Mouse (Mus musculus) neural tube, embryonic 12.5 days (tissue): ENCODE measurements around the gene She. TPM values are rescaled to one million over a fixed set of nuclear protein-coding genes. Genes with fewer than 3 reads are reported as not detected.
"Not testable (repeated sequence)": the region's sequence is repeated elsewhere in the genome, so short reads cannot be mapped to it uniquely, and the experiment has no call there.

ENCODE experiments used
- ATAC-seq: fragments of 200-750 bp; cut with Nextera tagmentation; 2 replicates; pipeline ENCODE4 v1.8.0; 2017; ENCODE audit warnings: low read depth, mild to moderate bottlenecking, moderate TSS enrichment, moderate library complexity; ENCODE audit not compliant: low FRiP score
- H3K27ac ChIP-seq: fragments of 300-500 bp; sonication (generic); 2 replicates; pipeline ENCODE4 v1.5.1; 2016
- H3K27me3 ChIP-seq: fragments of 300-500 bp; sonication (generic); replicated peaks from 2 replicates; pipeline ENCODE4 v1.6.1; 2016; ENCODE audit warnings: mild to moderate bottlenecking
- H3K36me3 ChIP-seq: fragments of 300-500 bp; sonication (generic); 2 replicates; pipeline ENCODE4 v1.6.1; 2016; ENCODE audit warnings: mild to moderate bottlenecking
- H3K4me1 ChIP-seq: fragments of 300-500 bp; sonication (generic); 2 replicates; pipeline ENCODE4 v1.6.1; 2016
- H3K4me2 ChIP-seq: fragments of 300-500 bp; sonication (generic); replicated peaks from 2 replicates; pipeline ENCODE4 v1.6.1; 2016; ENCODE audit warnings: mild to moderate bottlenecking
- H3K4me3 ChIP-seq: fragments of 300-500 bp; sonication (generic); 2 replicates; pipeline ENCODE4 v1.5.1; 2016
- H3K9ac ChIP-seq: fragments of 300-500 bp; sonication (generic); 2 replicates; pipeline ENCODE4 v1.6.1; 2016; ENCODE audit warnings: mild to moderate bottlenecking
- H3K9me3 ChIP-seq: fragments of 300-500 bp; sonication (generic); 2 replicates; pipeline ENCODE4 v1.6.1; 2016; ENCODE audit warnings: mild to moderate bottlenecking
- WGBS: fragments of 180-500 bp; shearing (Covaris S2); methylation state at CpG from one replicate; pipeline ENCODE4 v1.1.7; 2016; 5-methylcytosine and 5-hydroxymethylcytosine counted together
- polyA plus RNA-seq: library from polyadenylated mRNA; unstranded; fragments of >200 nt; fragmentation: Nextera tagmentation; extraction: Ambion mirVana; gene quantifications from 2 replicates; pipeline ENCODE4 v1.2.1, GENCODE M21; 2016

Gene She
- 3.3 and 4.2 TPM in 2 replicates for polyA plus RNA-seq

GRCm38 (mm10) chr3:89830815-89831591, at the start of gene She:
TSS of gene She (plus strand) at chr3:89831370.
- 4% methylated on average over 89 of the region's 96 CpGs for WGBS
- H3K4me3 ChIP-seq, result peak within 1 kb of the TSS; percentile 39
- peak within 1 kb of the TSS; percentile 62 for H3K4me2 ChIP-seq
- H3K27me3 ChIP-seq, result peaks cover 63% of the 10 kb centered on the region
- H3K27ac ChIP-seq, result no peak within 1 kb of the TSS
- peaks cover 10% of the 10 kb centered on the region for H3K4me1 ChIP-seq
- no peaks in the 10 kb centered on the region for H3K9me3 ChIP-seq
- ATAC-seq, result no peak
- H3K9ac ChIP-seq, result peak within 1 kb of the TSS; percentile 53
- no peaks in the 10 kb centered on the region for H3K36me3 ChIP-seq

GRCm38 (mm10) chr3:89781640-89782039, 49.5 kb upstream of the She start:
- Histone ChIP-seq H3K27me3 (no peaks in the 10 kb centered on the region), H3K36me3 (peaks cover 69% of the 10 kb centered on the region), H3K9me3 (no peaks in the 10 kb centered on the region), H3K4me2 (no peak overlapping the region), H3K27ac (no peak overlapping the region), H3K4me1 (no peaks in the 10 kb centered on the region), H3K4me3 (no peak overlapping the region), H3K9ac (no peak overlapping the region)
- ATAC-seq, result no peak
- WGBS, result 92% methylated on average over 5 of the region's 5 CpGs

DNA sequence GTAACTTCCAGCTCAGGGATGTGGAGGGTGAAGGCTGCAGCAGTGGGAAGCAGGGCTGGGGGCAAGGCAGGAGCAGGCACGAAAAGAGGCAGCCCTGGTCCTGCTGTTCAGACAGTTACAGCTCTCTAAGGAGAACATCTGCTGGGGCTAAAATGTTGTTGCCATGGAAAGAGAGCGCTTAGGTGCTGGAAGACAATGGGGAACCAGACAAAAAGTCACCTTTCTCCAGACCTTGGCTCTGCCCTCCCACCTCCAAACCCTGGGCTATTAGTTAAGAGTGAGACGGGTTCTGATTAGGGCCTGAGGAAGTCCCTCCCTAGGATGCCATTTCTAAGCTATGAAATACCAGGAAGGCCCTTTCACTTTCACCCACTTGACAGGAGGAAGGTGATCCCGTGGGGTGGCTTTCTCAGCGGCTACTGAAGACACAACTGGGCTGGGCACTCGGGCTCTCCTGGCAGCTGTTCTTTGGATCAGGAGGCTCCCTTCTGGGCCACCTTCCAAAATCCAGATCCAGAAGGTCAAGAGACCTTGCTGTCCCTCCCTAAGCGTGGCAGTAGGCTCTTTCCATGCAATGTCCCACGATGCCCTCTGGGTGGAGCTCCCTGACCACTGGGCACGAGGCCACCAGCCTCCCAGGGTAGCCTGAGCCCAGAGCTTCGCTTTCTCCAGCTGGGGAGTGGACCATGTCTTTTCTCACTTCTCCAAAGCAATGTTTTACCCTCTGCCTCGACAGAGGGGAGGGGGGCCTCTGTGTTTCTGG, 46.0 kb upstream of the She start:
- no peak overlapping the region for H3K4me3 ChIP-seq
- H3K36me3 ChIP-seq, result peaks cover 35% of the 10 kb centered on the region
- 26% methylated on average over 11 of the region's 11 CpGs for WGBS
- no peak overlapping the region for H3K9ac ChIP-seq
- H3K4me2 ChIP-seq, result no peak overlapping the region
- no peaks in the 10 kb centered on the region for H3K27me3 ChIP-seq
- H3K4me1 ChIP-seq, result no peaks in the 10 kb centered on the region
- no peak for ATAC-seq
- no peak overlapping the region for H3K27ac ChIP-seq
- no peaks in the 10 kb centered on the region for H3K9me3 ChIP-seq

- no peak overlapping the region for H3K9ac ChIP-seq
- no peak overlapping the region for H3K4me2 ChIP-seq
- WGBS, result 82% methylated on average over 6 of the region's 6 CpGs
- peaks cover 24% of the 10 kb centered on the region for H3K36me3 ChIP-seq
- H3K27me3 ChIP-seq, result no peaks in the 10 kb centered on the region
- ATAC-seq, result no peak
- no peak overlapping the region for H3K4me3 ChIP-seq
- H3K9me3 ChIP-seq, result no peaks in the 10 kb centered on the region
- no peaks in the 10 kb centered on the region for H3K4me1 ChIP-seq
- no peak overlapping the region for H3K27ac ChIP-seq
Observed at GRCm38 (mm10) chr3:89786275-89786674, 44.9 kb upstream of the She start.

- Histone ChIP-seq H3K36me3 (no peaks in the 10 kb centered on the region), H3K4me3 (no peak overlapping the region), H3K4me2 (no peak overlapping the region), H3K4me1 (no peaks in the 10 kb centered on the region), H3K27ac (no peak overlapping the region), H3K9ac (no peak overlapping the region), H3K27me3 (no peaks in the 10 kb centered on the region), H3K9me3 (no peaks in the 10 kb centered on the region)
- no peak for ATAC-seq
- WGBS, result 78% methylated on average over 16 of the region's 16 CpGs
Observed at GRCm38 (mm10) chr3:89788680-89789352, 42.4 kb upstream of the She start.

GRCm38 (mm10) chr3:89794616-89795015, 36.6 kb upstream of the She start:
- WGBS, result 53% methylated on average over 2 of the region's 2 CpGs
- no peak overlapping the region for H3K4me3 ChIP-seq
- H3K4me2 ChIP-seq, result no peak overlapping the region
- H3K27me3 ChIP-seq, result no peaks in the 10 kb centered on the region
- ATAC-seq, result no peak
- H3K4me1 ChIP-seq, result peaks cover 3% of the 10 kb centered on the region
- no peaks in the 10 kb centered on the region for H3K36me3 ChIP-seq
- H3K27ac ChIP-seq, result no peak overlapping the region
- H3K9me3 ChIP-seq, result no peaks in the 10 kb centered on the region
- no peak overlapping the region for H3K9ac ChIP-seq

GRCm38 (mm10) chr3:89795746-89796145, 35.4 kb upstream of the She start:
- Histone ChIP-seq H3K4me3 (no peak overlapping the region), H3K27ac (no peak overlapping the region), H3K27me3 (no peaks in the 10 kb centered on the region), H3K36me3 (no peaks in the 10 kb centered on the region), H3K4me2 (no peak overlapping the region), H3K4me1 (peaks cover 5% of the 10 kb centered on the region), H3K9ac (no peak overlapping the region), H3K9me3 (no peaks in the 10 kb centered on the region)
- 82% methylated on average over 5 of the region's 5 CpGs for WGBS
- ATAC-seq, result no peak

DNA sequence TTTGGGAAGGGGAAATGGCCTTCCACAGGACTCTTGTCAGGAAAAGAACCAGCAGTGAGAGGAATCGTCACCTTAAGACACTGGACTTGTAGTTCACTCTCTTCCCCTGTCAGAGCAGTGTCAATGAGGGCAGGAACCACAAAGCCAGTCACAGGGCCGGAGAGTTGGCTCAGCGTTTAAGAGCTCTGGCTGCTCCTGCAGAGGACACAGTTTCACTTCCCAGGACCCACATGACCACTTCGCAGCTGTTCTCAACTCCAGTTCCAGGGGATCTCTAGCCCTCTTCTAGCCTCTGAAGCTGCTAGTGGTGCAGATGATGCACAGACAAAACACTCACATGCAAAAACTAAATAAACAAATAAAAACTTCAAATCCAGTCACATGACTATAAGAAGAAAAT, 34.8 kb upstream of the She start:
- 68% methylated on average over 4 of the region's 4 CpGs for WGBS

DNA sequence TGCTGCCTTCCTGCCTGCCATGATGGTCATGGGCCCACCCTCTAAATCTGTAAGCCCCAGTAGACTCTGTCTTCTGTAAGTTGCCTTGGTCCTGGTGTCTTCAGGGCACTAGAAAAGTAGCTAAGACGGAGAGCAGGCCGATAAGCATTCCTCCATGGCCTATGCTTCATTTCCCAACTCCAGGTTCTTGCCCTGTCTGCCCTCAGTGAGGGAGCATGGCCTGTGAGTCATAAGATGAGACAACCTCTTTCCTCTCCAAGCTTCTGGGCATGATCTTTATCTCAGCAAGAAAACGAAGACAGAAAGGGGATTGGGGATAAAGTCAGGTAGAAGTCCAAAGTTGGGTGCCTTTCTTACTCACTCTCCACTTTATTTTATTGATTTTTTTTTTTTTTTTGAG, 32.7 kb upstream of the She start:
- no peak overlapping the region for H3K4me2 ChIP-seq
- no peak for ATAC-seq
- H3K9me3 ChIP-seq, result no peaks in the 10 kb centered on the region
- H3K27ac ChIP-seq, result no peak overlapping the region
- H3K9ac ChIP-seq, result no peak overlapping the region
- H3K36me3 ChIP-seq, result no peaks in the 10 kb centered on the region
- WGBS, result 88% methylated on average over 3 of the region's 3 CpGs
- H3K27me3 ChIP-seq, result no peaks in the 10 kb centered on the region
- H3K4me1 ChIP-seq, result peaks cover 5% of the 10 kb centered on the region
- H3K4me3 ChIP-seq, result no peak overlapping the region

More for the DNA sequence above, 34.8 kb upstream of the She start:
- H3K36me3 ChIP-seq, result no peaks in the 10 kb centered on the region
- H3K27me3 ChIP-seq, result no peaks in the 10 kb centered on the region
- ATAC-seq, result no peak
- peaks cover 5% of the 10 kb centered on the region for H3K4me1 ChIP-seq
- no peak overlapping the region for H3K4me3 ChIP-seq
- no peak overlapping the region for H3K9ac ChIP-seq
- H3K9me3 ChIP-seq, result no peaks in the 10 kb centered on the region
- H3K27ac ChIP-seq, result no peak overlapping the region
- H3K4me2 ChIP-seq, result no peak overlapping the region

DNA sequence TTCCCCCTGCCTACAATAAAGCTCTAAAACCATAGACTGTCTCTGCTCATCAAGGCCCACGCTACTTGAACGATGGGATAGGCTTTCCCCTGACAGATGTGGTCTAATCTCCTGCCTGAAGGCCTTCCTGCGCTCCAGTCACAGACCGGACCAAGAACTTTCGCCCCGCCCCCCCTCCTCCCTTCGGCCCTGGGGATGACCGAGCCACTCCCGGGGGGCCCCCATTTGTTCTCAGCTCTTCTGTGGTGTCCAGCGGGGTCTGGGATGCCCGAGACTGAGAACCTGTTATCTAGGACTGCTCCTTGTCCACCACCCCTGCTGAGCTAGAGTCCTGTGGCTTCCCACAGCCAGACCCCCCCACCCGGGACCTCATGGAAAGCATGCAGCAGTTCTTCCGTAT, 31.7 kb upstream of the She start:
- Histone ChIP-seq H3K4me3 (no peak overlapping the region), H3K36me3 (no peaks in the 10 kb centered on the region), H3K4me2 (peak overlapping the region; percentile 44), H3K4me1 (peaks cover 5% of the 10 kb centered on the region), H3K27me3 (no peaks in the 10 kb centered on the region), H3K9ac (no peak overlapping the region), H3K27ac (no peak overlapping the region), H3K9me3 (no peaks in the 10 kb centered on the region)
- WGBS, result 6% methylated on average over 13 of the region's 13 CpGs
- no peak for ATAC-seq

GRCm38 (mm10) chr3:89800078-89800477, 31.1 kb upstream of the She start:
- H3K27ac ChIP-seq, H3K4me2 ChIP-seq, H3K9me3 ChIP-seq, ATAC-seq, H3K4me1 ChIP-seq, H3K9ac ChIP-seq, H3K27me3 ChIP-seq, H3K4me3 ChIP-seq, H3K36me3 ChIP-seq: not testable (repeated sequence)
- 42% methylated on average over 3 of the region's 3 CpGs for WGBS

- Histone ChIP-seq H3K27me3 (no peaks in the 10 kb centered on the region), H3K9ac (no peak overlapping the region), H3K4me3 (no peak overlapping the region), H3K27ac (no peak overlapping the region), H3K9me3 (no peaks in the 10 kb centered on the region), H3K4me1 (peaks cover 5% of the 10 kb centered on the region), H3K36me3 (no peaks in the 10 kb centered on the region), H3K4me2 (no peak overlapping the region)
- ATAC-seq, result no peak
- whole genome bisulfite sequencing, result 71% methylated on average over 5 of the region's 5 CpGs
Observed at GRCm38 (mm10) chr3:89800774-89801506, 30.2 kb upstream of the She start.
